Mouse (Mus musculus) lung, embryonic 14.5 days (tissue): ENCODE data around the gene Hoxd3. TPM values are rescaled to one million over a fixed set of nuclear protein-coding genes. Genes with fewer than 3 reads are reported as not detected.

ENCODE experiments used
- ATAC-seq: fragments of 200-750 bp; cut with Nextera tagmentation; 2 replicates; pipeline ENCODE4 v1.8.0; 2017; ENCODE audit warnings: mild to moderate bottlenecking, moderate TSS enrichment, moderate library complexity; ENCODE audit not compliant: insufficient read depth
- DNase-seq: peaks from one replicate; pipeline ENCODE4 v3.0.0-alpha.2; 2015
- H3K27ac ChIP-seq: fragments of 300-500 bp; sonication (generic); 2 replicates; pipeline ENCODE4 v1.5.1; 2014; ENCODE audit warnings: low read depth, mild to moderate bottlenecking, moderate library complexity
- H3K27me3 ChIP-seq: fragments of 300-500 bp; sonication (generic); 2 replicates; pipeline ENCODE4 v1.6.1; 2014; ENCODE audit warnings: low read length, control low read depth; ENCODE audit not compliant: insufficient read depth
- H3K36me3 ChIP-seq: fragments of 300-500 bp; sonication (generic); 2 replicates; pipeline ENCODE4 v1.6.1; 2014; ENCODE audit warnings: control low read depth; ENCODE audit not compliant: insufficient read depth
- H3K4me1 ChIP-seq: fragments of 300-500 bp; sonication (generic); 2 replicates; pipeline ENCODE4 v1.6.1; 2014; ENCODE audit warnings: antibody characterized with exemption, control low read depth; ENCODE audit not compliant: insufficient read depth
- H3K4me2 ChIP-seq: fragments of 300-500 bp; sonication (generic); 2 replicates; pipeline ENCODE4 v1.6.1; 2014; ENCODE audit warnings: mild to moderate bottlenecking
- H3K4me3 ChIP-seq: fragments of 300-500 bp; sonication (generic); 2 replicates; pipeline ENCODE4 v1.5.1; 2014; ENCODE audit warnings: low read depth, low read length
- H3K9ac ChIP-seq: fragments of 300-500 bp; sonication (generic); 2 replicates; pipeline ENCODE4 v1.6.1; 2014
- H3K9me3 ChIP-seq: fragments of 300-500 bp; sonication (generic); 2 replicates; pipeline ENCODE4 v1.6.1; 2016; ENCODE audit warnings: low read depth, low read length, control low read depth
- CTCF ChIP-seq: IDR thresholded peaks from 2 replicates; pipeline ENCODE4 v1.5.1; 2016; ENCODE audit warnings: antibody characterized with exemption, low read depth
- WGBS: fragments of 180-500 bp; shearing (Covaris S2); extraction: QIAGEN DNeasy Blood & Tissue Kit; methylation state at CpG from one replicate; pipeline ENCODE4 v1.1.7; 2014; 5-methylcytosine and 5-hydroxymethylcytosine counted together
- polyA plus RNA-seq: library from polyadenylated mRNA; unstranded; fragments of >200 nt; fragmentation: Nextera tagmentation; extraction: Ambion mirVana; gene quantifications from 2 replicates; pipeline ENCODE4 v1.2.1, GENCODE M21; 2014

Hoxd3 gene
- polyA plus RNA-seq, 1 experiment from 2014 or later, result not detected

DNA sequence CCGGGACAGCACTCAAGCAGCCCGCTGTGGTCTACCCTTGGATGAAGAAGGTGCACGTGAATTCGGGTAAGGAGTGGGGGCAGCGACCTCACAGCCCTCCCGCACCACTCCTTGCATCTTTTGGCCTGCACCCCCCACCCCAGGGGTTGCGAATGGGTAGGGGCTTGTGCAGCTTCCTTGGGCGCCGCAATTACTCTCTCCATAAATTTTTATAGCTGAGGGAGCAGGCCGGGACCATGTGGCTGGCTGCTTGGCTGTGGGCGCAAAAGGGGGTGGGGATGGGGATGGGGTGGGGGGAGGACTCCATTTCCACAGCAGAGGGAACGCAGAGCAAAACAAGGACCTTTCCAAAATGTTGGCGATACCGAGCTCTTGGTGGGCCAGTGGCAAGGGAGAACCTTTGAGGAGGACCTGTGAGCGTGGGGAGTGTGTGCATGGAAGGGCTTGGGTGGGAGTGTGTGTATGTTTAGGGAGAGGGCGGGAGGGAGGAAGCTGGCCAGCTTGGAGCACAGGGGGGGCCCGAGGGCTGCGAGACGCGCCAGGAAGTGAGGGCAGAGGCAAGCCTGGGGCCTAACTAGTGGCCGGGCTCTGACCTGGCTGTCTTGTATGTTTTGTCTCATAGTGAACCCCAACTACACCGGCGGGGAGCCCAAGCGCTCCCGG lies 16.0 kb downstream of the Hoxd3 start:
- Histone ChIP-seq H3K27me3 (peaks cover 99% of the 10 kb centered on the region), H3K4me3 (peak overlapping the region; percentile 21), H3K9ac (no peak overlapping the region), H3K9me3 (no peaks in the 10 kb centered on the region), H3K4me1 (no peaks in the 10 kb centered on the region), H3K27ac (no peak overlapping the region), H3K4me2 (peak overlapping the region; percentile 34), H3K36me3 (no peaks in the 10 kb centered on the region)
- DNase-seq (no peak), ATAC-seq (no peak; the same call in 1 of the 2 replicates)
- TF ChIP-seq CTCF, result no peak
- WGBS, result 2% methylated on average over 25 of the region's 25 CpGs

DNA sequence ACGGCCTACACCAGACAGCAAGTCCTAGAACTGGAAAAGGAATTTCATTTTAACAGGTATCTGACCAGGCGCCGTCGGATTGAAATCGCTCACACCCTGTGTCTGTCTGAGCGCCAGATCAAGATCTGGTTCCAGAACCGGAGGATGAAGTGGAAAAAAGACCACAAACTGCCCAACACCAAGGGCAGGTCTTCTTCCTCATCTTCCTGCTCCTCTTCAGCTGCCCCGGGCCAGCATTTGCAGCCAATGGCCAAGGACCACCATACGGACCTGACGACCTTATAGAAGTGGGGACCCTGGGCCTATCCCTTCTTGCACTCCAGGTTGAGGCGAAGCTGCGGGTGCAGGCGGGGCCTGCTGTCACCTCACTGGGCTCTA lies 16.6 kb downstream of the Hoxd3 start:
- no peak overlapping the region for H3K27ac ChIP-seq
- H3K4me1 ChIP-seq, result no peaks in the 10 kb centered on the region
- TF ChIP-seq CTCF, result no peak
- H3K9me3 ChIP-seq, result no peaks in the 10 kb centered on the region
- no peak overlapping the region for H3K9ac ChIP-seq
- ATAC-seq (no peak), DNase-seq (no peak)
- peaks cover 99% of the 10 kb centered on the region for H3K27me3 ChIP-seq
- H3K4me2 ChIP-seq, result no peak overlapping the region
- H3K36me3 ChIP-seq, result no peaks in the 10 kb centered on the region
- WGBS, result 13% methylated on average over 13 of the region's 13 CpGs
- no peak overlapping the region for H3K4me3 ChIP-seq

DNA sequence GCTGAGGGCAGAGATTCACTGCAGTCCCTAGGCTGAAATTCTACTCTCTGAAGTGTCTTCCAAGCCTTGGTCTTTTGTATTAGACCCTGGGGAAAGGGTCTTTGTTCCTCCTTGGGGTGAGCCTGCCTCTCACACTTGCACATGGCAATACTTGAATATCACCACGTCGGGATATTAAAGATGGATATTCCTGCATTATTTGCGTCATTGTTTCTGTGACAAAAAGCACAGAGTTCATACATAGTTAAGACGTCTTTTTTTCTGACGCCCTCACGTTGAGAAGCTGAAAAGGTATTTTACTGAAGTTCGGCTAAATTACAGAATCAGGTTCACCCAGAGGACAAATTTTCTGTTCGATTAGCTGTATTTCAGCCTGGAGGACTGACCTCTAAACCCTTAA lies 18.6 kb downstream of the Hoxd3 start:
- no peaks in the 10 kb centered on the region for H3K36me3 ChIP-seq
- H3K9ac ChIP-seq, result no peak overlapping the region
- DNase-seq (no peak), ATAC-seq (no peak)
- no peaks in the 10 kb centered on the region for H3K9me3 ChIP-seq
- H3K4me2 ChIP-seq, result no peak overlapping the region
- H3K27ac ChIP-seq, result no peak overlapping the region
- no peak overlapping the region for H3K4me3 ChIP-seq
- TF ChIP-seq CTCF, result no peak
- WGBS, result 12% methylated on average over 8 of the region's 8 CpGs
- no peaks in the 10 kb centered on the region for H3K4me1 ChIP-seq
- H3K27me3 ChIP-seq, result peaks cover 99% of the 10 kb centered on the region

DNA sequence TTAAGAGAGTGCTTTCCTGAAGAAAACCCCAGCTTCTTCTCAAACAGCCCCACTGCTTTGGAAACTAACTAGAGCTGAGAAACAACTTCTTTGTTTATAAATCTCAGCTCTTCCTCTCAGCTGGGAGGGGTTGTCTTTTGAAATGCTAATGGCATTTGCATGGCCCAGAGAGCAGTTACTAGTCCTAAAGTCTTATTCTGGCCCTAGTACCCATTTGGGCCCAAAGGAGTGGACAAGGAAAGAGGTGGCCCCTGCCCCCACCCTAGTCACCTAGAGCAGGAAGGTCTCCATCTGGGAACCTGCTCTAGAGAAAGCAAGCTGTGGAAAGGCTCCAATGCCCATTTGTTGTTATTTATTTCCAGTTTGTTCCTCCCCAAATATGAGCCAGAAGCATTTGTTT lies 19.3 kb downstream of the Hoxd3 start:
- Histone ChIP-seq H3K4me3 (no peak overlapping the region), H3K4me2 (no peak overlapping the region)
- TF ChIP-seq CTCF, result no peak

DNA sequence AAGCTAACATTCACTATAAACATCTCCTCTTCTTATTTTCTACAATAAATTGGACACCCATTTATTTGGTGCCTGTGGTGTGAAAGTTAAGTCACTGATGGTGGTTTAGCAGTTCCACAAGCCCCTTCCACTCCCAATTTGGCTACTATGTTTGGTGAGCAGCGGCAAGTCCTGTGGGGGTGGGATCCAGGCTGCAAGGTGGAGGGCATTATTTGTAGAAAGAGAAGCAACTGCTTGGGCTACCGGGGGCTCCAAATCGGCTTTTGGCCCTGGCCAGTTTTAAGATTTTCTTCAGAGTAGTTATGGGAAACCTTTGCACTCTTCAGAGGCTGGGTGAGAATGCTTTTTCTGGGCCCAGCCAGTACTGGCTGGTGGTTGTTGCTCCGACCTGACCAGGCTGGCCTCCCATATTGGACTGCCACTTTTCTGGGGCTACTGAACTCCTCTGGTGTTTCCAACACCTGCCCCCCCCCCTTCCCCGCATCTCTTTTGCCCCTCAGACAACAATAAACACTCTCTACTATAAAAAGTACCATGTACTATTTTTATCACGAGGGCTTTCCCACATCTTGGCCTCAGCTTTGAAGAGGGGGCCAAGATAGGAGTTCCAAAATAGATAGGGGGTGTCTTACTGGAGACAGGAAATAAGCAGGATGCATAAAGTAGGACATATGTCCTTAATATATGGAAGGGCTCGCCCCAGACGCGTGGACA lies 20.2 kb downstream of the Hoxd3 start:
- Histone ChIP-seq H3K36me3 (no peaks in the 10 kb centered on the region), H3K4me2 (no peak overlapping the region), H3K27ac (no peak overlapping the region), H3K4me1 (no peaks in the 10 kb centered on the region), H3K4me3 (no peak overlapping the region), H3K27me3 (peaks cover 99% of the 10 kb centered on the region), H3K9me3 (no peaks in the 10 kb centered on the region), H3K9ac (no peak overlapping the region)
- TF ChIP-seq CTCF, result no peak
- WGBS, result 8% methylated on average over 9 of the region's 9 CpGs
- ATAC-seq (no peak), DNase-seq (no peak)

More for the DNA sequence above, 19.3 kb downstream of the Hoxd3 start:
- no peaks in the 10 kb centered on the region for H3K9me3 ChIP-seq
- peaks cover 99% of the 10 kb centered on the region for H3K27me3 ChIP-seq
- DNase-seq, result no peak
- no peaks in the 10 kb centered on the region for H3K36me3 ChIP-seq
- no peak for ATAC-seq
- no peak overlapping the region for H3K27ac ChIP-seq
- no peak overlapping the region for H3K9ac ChIP-seq
- no peaks in the 10 kb centered on the region for H3K4me1 ChIP-seq

DNA sequence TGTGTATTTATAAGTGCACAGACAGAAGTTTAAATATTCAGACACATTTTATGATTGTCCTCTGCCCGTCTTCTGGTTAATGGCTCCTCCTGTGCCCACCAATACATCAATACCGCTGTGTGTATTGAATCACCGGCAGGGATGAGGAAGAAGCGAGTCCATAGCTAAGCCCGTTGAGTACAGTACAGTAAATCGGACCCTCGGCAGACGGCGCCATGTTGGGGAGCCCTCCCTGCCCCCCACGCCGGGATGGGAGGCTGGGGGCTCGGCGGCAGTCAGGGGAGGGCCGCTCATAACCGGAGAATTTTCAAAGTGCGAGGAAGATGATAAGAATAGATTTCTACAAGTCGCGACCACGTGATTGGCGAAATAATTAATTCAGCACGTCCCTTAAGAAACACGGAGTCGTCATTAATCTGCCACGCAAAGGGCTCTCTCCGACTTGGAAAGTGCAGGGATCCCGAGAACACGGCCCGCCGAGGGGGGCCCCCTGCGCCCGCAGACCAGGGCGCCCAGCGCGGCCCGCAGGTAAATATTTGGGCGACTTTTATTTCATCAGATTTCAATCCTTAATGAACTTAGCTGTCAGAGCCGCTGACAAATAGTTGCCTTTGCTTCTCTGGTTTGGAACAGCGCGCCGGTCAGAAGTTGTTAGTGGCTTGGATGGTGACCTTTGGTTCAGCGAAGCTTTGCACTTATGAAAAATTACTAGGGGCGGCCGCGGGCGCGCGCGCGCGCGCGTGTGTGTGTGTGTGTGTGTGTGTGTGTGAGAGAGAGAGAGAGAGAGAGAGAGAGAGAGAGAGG lies 21.0 kb downstream of the Hoxd3 start:
- Histone ChIP-seq H3K4me3 (no peak overlapping the region), H3K27me3 (peaks cover 99% of the 10 kb centered on the region), H3K9ac (no peak overlapping the region), H3K27ac (no peak overlapping the region), H3K4me2 (peak overlapping the region; percentile 20; the same call in 1 of the 2 replicates), H3K36me3 (no peaks in the 10 kb centered on the region), H3K4me1 (no peaks in the 10 kb centered on the region), H3K9me3 (no peaks in the 10 kb centered on the region)
- no peak for DNase-seq
- no peak for ATAC-seq
- 1% methylated on average over 52 of the region's 52 CpGs for WGBS
- no peak for TF ChIP-seq CTCF

DNA sequence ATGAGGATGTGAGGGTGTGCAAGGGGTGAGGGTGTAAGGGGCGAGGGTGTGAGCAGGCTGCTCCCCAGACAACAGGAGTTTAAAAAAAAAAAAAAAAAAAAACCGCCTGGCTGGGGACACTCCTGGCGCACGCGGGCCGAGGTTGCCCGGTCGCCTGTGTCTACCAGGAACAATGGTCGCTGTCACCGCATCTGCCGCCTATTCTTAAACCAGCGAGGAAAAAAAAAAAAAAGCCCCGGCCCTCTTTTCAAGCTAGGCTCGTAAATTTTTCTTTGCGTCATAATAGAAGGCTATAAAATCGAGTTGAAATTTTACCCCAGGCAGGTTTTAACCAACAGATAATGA lies 21.6 kb downstream of the Hoxd3 start:
- Histone ChIP-seq H3K27me3 (peaks cover 99% of the 10 kb centered on the region), H3K9me3 (no peaks in the 10 kb centered on the region), H3K9ac (no peak overlapping the region; the same call in 1 of the 2 replicates), H3K4me2 (no peak overlapping the region), H3K4me1 (no peaks in the 10 kb centered on the region), H3K4me3 (no peak overlapping the region), H3K36me3 (no peaks in the 10 kb centered on the region), H3K27ac (no peak overlapping the region)
- DNase-seq (no peak), ATAC-seq (no peak)
- TF ChIP-seq CTCF, result no peak
- 2% methylated on average over 16 of the region's 16 CpGs for WGBS
